Mouse (Mus musculus): ENCODE results near the gene Nuak2.

Gene Nuak2

GRCm38 (mm10) chr1:132380550-132381100 is 64.7 kb downstream of the Nuak2 start:
- DNase-seq (ENCODE audit: low read depth), result no peak

DNA sequence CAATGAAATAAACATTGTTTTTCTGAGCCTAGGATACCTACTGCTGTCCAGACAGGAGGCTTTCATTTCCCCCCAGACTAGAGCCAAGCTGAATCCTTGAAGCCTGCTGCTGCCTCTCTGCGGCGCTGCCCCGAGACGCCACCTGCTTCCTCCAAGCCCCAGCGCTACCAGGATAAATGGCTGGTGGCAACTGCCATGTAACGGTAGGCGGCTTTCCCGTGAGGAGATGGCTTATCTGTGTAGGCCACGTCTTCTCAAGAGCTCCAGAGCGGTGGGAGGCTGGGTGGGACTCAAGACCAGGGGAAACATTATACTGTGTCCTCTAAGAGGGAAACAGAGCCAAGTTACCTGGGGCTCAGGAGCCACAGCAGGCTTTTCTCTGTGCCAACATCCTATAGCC is 66.0 kb downstream of the Nuak2 start:
- no peak for DNase-seq (ENCODE audit: low read depth)
